Mouse (Mus musculus): ENCODE data around the gene Cyb561a3.

Cyb561a3 gene

DNA sequence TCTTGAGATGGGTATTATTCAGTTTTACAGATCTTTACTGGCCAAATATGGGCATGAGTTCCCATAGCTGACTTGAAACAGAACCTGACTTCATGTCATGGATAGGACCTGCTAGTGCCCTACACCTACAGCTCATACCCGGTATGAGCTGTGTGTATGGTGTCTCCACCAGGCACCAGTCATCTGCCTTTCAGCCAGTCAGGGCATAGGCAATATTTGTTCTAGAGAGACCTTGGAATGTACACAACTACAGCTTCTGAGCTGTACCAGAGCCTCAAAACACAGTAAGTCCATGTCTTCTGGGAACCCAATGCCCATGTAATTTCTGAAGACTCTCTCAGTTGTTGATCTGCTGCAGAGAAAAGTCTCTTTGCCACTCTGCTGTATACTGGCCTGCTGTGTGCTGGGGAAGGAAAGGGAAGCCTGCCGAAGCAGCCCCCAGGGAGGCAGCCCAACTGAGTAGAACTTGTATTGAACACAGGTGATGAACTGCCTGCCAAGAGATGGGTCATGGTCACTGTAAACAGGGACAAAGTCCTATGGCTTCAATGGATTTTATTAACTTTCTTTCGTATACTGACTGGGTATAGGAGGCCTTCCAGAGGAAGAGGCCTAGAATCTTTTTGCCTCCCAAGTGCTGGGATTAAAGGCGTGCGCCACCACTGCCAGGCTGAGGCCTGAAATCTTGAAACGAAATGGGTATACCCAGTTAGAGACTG, 14.8 kb downstream of the Cyb561a3 start:
- DNase-seq: no peak

DNA sequence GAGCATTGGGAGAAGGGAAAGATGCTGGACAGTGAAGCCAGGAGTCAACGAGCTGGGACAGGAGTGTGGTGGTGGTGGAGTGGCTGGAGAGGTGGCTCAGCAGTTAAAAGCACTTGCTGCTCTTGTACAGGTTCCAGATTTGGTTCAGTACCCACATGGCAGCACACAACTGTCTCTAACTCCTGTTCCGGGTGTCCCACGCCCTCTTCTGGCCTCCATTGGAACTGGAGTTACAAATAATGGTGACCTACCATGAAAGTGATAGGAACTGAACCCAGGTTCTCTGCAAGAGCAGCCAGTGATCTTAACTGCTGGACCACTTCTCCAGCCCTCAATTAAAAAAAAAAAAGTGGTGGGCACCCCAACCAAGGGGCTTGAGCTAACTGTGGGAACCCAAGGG, 21.2 kb downstream of the Cyb561a3 start:
- no peak for DNase-seq

DNA sequence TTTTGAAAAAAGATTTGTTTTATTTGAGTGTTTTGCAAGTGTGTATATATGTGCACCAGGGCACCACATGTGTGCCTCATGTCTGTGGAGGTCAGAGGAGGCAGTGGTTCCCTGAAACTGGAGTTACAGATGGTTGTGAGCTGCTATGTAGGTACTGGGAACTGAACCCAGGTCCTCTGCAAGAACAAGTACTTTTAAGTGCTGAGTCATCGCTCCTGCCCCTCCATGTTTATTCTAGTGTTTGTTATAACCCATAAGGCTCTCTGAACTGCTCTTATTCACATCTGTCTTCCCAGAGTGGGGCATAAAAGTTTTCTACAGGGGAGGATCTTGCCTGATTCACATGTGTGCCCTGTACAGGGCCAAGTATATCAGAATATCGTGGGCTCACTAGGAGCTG, 22.7 kb downstream of the Cyb561a3 start:
- no peak for DNase-seq

DNA sequence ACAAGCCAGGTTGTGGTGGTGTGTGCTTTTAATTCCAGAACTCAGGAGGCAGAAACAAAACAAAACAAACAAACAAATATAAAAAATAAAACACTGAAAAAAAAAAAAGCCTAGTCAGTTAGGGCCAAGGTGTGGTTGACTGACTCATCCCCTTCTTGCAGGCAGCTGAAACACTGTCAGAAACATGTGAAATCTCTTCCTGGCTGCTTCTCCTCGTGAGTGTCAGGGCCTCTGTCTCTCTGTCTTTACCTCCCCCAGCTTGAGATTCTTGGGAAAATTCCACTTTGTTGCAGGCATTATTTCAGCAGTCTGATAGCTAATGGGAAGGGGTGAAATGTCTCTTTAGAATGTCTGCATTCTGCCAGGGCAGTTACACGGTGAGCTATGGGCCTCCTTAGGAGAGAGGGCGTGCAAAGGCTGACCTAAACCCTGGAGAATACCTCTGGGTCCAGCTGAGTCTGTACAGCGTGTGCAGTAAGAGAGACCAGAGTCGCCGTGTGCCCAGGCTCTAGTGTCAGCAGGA, 25.3 kb downstream of the Cyb561a3 start:
- no peak for DNase-seq

DNA sequence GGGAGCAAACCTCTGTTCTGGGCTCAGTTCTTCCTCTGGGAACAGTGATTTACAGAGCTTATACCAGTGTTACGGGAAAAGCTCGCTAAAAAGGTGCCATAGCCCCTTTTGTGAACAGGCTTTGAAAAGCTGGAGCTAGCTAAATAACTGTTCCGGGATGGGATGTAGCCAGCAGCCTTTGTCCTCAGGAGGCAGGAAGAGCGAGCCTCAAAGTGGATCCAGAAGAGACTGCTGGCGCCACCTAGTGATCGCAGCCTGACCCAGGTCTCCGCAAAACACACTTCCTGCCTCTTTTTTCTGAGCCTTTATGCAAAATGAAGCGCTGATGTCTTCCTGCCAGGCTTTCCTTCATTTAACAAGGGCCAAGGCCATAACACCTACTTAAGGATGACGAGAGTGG, 25.8 kb downstream of the Cyb561a3 start:
- peak; percentile 92 to 95 for DNase-seq

DNA sequence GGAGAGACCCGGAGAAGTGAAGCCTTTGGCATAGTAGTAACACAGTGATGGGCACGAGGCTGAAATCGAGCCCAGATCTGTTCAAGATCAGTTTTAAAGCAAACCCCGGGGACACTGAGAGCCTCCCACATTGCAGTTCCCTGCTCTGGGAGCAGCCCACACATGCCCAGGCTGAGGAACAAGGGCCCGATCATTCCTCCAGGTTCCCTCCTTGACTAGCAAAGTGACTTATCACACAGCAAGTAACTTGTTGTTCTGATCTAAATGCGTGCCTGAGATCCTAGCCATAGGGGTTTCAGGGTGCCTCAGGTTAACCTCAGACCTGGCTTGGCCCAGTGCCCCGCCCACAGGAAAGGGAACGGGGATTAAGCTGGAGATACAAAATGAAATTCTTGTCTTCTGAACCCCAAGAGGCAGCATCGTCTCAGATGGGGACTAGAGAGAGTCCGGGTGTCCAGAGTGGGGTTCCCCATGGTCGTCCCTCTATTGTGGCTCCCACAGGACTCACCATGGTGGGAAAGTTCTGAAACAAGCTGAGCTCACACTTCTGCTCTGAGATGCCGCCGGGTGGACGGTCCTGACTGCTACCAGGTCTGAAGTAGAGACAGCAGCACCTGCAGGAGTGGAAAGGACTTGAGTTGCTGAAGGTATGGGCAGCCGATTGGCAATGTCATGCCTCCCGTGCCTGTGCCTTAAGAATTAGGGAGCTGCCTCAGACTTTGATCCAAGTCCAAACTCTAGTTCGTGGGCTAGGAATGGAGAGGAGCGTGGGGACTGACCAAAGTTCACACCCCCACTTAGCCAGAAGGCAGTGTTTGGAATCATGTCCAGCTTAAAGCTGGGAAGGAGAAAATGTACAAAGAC, 26.9 kb downstream of the Cyb561a3 start:
- DNase-seq: peak in 1 of 2 experiments; percentile 21

DNA sequence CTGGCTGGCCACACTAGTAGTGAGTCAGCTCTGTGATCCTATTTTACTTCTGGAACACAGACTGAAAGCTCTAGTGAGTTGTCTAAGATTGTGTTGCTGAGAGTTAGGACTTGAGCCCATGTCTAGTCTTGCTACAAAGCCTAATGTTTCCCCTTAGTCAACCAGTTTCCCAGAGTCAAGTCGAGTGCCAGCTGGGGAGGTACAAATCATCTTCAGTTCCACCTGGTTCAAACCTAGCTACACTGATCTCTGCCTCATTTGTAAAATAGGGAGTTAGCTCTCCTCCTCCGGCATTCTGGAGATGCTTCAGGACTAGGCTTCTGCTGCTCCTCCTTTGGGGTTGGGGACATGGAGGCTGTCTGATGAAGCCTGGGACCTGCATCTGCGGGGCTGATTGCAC, 27.6 kb downstream of the Cyb561a3 start:
- DNase-seq: no peak

DNA sequence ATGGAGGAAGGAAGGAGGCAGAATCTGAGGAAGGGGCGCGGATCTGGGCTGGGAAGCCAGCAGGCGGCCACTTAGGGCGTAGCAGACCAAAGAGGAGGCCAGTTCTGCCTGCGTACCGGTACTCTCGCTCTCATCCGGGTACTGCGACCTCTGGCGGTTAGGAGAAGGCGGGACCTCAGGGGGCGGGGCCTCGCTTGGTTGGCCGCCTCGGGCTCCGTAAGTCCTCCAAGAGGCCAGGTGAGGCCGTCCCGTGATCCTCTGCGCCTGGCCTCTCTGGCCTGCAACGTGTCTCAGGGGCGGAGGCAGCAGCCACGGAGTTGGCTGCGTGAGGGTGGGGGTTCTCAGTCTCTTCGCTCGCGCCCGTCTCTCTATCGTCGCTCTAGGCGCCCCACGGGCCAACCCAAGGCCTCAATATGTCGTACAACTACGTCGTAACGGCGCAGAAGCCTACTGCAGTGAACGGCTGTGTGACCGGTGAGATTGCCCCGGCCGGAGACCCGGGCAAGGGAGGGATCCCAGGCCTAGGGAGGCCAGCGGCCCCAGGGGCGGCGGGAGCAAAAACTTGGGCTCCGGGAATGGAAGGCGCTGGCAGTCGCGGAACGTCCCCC, 28.4 kb downstream of the Cyb561a3 start, which contains the start of the genes Ddb1 and Tkfc:
Gene Ddb1, plus strand, starts transcription at position 35 of the 608 bp plus-strand sequence.
Gene Tkfc, minus strand, starts transcription at position 362 of the 608 bp plus-strand sequence.
- peak; percentile 99 to 100 for DNase-seq

DNA sequence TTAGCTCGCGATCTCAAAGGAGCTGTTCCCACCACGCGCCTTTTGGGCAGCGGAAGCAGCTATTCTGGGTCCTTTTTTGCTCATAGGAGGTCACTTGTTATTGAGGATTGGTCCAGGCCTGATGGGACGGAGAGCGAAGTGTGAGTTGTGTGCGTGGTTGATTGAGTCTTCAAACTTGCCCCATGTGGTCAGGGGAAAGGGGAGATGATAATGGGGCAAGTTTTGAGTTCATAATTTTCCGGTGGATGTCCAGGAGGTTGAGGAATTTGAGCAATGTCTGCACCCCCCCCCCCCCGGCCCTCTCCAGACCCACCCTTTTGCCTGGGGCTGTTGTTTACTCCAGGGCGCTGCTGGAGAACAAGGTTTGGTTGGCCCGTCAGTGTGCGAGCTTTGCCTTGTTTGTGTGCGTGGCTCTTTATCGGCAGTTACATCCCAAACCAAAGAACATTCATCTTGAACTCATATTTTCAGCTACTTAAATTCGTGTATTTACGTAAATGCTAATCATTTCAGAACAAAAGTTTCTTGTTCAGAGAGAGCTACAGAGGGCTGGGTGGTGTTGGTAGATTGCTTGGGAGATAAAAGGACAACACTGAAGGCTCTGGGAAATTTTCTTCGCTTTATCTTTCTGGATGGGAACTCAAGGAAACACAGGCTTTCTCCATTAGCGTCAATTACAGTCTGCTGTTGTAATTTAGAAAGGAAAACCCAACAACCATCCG, 29.1 kb downstream of the Cyb561a3 start:
- no peak for DNase-seq

DNA sequence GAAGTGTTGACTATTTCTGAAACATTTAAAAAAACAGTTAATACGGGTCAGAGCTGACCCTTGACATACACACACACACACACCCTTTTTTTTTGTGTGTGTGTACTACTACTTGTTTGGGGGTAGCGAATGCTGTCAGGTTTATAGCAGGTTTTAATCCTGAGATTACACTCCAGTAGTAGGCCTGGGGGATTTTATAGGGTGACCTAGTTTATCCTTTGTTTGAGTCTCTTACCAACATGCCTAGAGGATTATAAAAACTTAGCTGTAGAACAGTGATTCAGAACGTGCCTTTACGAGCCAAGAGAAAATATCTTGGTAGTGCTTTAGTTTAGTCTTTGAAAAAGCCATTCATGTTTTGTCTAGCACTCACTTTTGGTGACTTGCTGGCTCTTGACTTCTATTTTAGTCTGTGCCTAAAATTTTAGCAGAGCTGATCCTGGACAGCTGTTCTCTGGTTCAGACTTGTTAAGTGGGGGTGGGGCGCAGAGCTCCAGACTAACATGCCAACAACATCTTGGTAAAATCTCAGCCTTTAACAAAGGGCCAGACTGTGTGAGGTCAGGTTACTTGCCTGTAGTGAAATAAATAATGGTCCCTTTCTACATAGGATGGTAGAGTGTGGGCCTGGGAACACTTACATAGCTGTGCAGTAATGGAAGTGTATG, 31.7 kb downstream of the Cyb561a3 start:
- no peak for DNase-seq

DNA sequence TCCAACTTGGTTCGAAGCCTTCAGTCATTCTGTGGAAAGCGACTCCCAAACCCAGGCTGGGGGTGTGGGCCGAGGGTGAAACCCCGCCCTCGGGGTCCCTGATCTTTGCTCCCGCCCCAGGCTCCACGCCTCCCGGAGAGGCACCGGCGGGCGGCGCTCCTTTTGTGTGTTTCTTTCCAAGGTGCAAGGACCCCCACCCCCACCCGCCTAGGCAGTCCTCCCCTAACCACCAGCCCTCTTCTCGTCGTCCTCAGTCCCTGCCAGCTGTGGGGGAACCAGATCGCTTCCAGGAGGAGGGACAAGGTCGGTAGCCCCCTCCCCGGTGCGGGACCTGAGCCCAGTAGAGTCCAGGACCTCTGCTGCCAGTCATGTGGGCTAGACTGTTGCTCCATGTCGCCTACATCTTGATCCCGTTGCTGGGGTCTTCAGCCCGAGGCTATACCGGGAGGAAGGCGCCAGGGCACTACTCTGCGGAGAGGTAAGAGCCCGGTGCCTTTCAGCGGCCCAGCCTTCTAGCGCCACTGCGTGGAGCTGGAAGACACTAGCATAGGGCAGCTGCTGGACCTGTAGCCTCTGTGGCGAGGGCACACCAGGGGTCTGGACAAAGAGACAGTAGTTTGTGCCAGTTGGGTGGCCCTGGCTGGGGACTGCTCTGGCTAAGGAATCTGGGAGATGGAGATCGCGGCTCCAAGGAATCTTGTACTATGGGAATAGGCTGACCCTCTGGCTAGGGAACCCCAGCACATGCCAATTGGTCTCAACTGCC, 57.3 kb downstream of the Cyb561a3 start, which contains the start of gene Vwce:
Gene Vwce, plus strand, starts transcription at position 108 of the 766 bp plus-strand sequence.
- DNase-seq: peak; percentile 69 to 74

DNA sequence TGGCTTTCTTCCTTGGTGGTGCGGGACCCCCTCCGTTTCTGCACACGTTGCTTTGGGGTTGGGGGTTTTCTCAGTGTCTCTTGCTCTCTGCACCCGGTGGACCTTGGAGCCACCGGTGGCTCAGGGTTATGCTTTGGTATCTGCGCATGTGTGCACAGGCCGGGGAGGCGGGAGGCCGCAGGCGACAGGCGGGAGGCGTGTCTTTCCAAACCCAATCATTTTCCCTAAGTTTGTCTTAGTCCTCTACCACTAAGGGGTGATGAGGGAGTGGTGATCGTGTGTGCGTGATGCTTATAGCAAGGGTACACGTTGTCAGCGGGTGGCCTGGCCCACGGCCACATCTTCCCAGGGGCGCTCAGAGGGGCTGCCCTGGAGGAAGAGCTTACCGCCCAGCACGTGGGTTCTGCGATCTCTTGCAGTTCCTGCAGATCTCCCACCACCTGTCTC, 57.9 kb downstream of the Cyb561a3 start:
- peak in 1 of 2 experiments; percentile 79 for DNase-seq

DNA sequence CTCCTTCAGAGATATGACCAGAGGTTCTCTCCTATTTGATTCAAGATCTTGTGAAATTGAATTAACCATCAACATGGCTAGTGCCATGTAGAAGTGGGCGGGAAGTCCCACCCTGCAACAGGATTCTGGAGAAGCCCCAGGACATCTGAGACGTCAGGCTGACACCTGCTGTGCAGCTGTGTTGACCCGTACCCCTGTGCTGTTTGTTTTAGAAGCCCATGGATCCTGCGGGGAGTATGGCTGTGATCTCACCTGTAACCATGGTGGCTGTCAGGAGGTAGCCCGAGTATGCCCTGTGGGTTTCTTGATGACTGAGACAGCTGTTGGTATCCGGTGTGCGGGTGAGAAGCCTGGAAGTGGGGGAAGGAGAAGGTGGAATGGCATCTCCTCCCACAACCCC, 60.9 kb downstream of the Cyb561a3 start:
- no peak for DNase-seq

DNA sequence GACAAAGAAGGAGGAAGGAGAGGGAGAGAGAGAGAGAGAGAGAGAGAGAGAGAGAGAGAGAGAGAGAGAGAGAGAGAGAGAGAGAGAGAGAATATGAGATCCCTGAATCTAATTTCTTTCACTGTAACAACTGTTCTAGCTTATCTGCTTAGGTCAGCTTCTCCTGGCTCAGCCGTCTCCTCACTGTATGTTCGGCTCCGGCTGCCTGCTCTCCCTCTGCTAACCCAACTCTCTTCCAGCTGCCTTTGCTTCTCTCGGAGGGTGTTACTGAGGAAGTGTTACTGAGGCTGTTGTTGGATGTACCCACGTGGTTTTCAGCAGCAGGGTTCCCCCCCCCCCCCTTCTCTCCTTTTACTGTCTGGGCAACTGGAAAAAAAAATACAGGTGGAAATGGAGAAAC, 63.1 kb downstream of the Cyb561a3 start:
- DNase-seq: no peak

DNA sequence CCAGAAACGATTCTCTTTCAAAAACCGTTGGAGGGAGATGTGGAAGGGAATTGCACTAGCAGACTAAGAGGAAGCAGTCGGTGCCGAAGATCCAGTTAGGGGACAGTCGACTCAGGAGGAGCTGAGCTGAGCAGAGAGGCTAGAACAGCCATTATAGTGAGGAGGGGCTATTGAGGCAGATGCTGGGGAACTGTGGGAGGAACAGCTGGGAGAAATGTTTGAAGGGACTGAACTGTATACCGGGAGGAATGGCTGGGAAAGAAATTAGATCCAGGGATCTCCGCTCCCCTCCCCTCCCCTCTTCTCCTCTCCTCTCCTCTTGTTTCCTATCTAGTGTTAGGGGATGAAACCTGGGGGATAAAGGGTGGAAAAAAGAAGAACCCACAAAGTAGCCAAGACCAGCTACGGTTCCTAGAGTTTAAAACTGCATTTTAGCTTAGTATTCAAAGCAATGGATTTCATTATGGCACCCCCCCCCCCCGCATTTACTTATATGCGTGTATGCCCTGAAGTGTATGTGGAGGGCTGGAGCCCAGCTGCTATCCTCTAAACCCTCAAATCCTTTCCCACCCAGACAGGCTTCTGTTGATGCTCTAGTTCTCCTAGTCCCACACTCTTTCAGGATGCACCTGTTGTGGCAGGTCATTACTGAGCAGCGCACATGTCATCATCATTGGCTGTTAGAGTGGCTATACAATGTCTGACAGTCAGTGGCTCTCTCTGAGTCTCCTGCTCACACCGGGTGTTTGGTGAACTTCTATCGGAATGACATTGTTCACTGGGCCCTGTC, 63.8 kb downstream of the Cyb561a3 start:
- no peak for DNase-seq
